Mouse (Mus musculus) bone marrow macrophage, adult 2 months (primary cell): Measurements from ENCODE around the gene Nrxn1.

Experiments used
- CTCF ChIP-seq: IDR thresholded peaks from 2 replicates; pipeline ENCODE4 v1.5.1; 2012; ENCODE audit warnings: low read depth, mild to moderate bottlenecking, low read length, moderate library complexity
- POLR2A ChIP-seq: IDR thresholded peaks from 2 replicates; pipeline ENCODE4 v1.6.1; 2012; ENCODE audit warnings: mild to moderate bottlenecking, low read depth, low read length, borderline replicate concordance

DNA sequence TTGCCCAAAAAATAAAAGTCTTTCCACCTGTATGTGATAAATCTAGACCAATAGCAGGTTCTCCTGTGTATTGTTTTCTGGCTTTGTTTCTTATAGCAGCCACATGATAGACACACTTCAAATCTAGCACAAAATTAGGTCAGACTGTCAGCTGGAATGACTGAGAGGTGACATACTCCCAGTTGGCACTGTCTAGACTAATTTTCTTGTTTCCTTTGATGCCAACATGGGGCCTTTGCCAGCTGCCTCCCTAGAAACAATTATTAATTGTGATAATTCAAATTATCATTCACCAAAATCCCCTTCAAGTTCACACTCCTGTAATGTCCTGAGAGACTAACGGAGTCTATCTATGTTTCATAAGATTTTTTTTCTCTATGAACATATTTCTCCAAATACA, 673.3 kb downstream of the Nrxn1 start:
- no peak for TF ChIP-seq POLR2A
- no peak for TF ChIP-seq CTCF
